Mouse (Mus musculus): ENCODE results near the gene Hoxc5.

Hoxc5 gene

DNA sequence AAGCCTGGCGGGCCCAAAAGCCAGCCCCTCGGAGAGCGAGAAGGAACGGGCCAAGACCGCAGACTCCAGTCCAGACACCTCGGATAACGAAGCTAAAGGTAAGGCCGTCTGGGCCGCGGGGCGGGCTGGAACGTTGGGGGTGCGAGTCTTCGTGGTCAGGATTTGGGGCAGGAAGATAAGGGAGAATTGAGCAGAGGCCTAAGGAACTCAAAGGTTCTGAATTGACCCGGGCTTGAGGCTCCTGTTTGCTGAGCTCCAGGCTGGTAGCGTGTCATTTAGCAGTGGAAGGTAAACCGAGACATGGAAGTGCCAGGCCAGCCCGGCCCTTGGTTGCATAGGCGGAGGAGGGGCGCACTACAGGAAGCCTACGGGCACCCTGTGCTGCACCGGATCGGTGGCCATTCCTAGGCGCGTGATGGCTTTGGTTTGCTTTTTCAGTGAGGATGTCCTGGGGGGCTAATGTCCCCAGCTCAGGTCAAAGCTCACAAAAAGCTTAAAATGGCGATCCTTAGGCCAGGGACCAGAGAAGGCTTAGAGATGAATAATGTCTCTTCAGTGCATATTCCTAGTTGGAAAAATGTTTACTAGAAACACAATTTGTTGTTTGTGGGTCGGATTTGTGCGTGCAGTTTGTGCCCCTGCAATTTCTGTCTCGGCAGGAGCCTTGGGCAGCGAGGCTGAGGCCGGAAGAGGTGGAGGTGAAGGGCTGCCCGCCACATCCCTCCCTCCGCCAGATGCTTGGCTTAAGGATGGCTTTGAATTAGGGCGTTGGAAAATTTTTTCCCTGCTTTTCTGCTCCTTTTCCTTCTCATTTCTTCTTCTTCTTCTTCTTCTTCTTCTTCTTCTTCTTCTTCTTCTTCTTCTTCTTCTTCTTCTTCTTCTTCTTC is 511 bp downstream of the Hoxc5 start:
- no peak for DNase-seq (ENCODE audit: low read depth, low spot score)

DNA sequence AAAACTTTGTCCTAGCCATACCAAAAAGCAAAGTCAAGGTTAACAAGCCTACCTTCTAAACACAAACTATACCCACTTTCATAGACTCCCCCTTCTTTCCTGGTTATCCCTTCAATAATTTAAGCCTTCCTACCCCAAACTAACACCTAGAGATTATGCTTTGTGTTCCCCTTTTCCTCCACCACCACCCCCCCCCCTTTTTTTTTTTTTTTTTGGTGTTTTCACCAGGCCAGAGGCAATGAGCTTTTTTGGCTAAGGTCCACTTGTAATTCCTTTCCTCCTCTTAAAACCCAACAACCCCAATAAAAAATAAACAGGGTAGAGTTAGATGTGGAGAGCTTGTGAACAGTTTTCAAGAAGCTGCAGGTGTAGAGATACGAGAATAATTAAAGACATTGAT is 2.1 kb downstream of the Hoxc5 start:
- DNase-seq (ENCODE audit: low read depth, low spot score): no peak

GRCm38 (mm10) chr15:102970740-102971139 is 3.5 kb downstream of the Hoxc5 start:
- DNase-seq (ENCODE audit: low read depth, low spot score): no peak

DNA sequence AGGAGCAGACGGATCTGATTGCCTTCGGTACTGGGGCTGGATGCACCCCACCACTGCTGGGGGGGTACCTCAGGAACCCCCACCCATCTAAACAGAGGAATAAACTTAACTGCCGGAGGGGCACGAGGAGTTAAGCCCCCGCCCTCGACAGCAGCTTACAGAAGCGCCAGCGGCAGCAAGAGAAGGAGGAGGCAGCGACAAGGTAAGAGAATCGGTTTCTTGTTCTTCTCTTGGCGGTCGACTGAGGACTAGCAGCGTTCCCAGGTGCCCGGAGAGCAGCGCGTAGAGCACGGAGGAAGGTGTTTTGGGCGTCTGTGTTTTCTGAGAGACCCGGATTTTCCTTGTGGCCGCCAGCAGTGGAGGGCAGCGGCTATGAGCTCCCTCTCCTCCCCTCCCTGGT is 5.0 kb downstream of the Hoxc5 start:
- no peak for DNase-seq (ENCODE audit: low read depth, low spot score)

- no peak for DNase-seq (ENCODE audit: low read depth, low spot score)
These were observed 5.5 kb downstream of the Hoxc5 start for GRCm38 (mm10) chr15:102972753-102973152.

- DNase-seq (ENCODE audit: low read depth, low spot score): no peak
These were observed 7.8 kb downstream of the Hoxc5 start for GRCm38 (mm10) chr15:102975034-102975433.

DNA sequence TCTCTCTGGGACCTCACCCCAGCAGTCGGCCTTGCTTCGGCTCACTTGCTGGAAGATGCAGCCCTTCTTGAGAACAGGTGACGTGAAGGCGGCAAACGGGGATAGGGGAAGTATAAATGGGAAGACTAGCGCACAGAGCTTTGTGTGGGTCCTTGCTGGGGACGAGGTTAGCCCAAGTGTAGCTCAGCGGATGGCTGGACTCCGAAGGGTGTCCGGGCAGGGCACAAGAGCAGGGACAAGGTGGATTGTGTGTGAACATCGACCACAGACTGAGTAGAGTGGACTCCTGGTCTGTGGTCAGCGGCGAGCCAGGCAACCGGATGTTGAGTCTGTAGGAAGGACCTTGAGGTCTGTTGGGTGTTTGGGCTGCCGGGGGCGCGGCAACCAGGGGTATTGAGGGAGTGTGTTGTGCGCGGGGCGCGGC is 8.5 kb downstream of the Hoxc5 start:
- no peak for DNase-seq (ENCODE audit: low read depth, low spot score)

DNA sequence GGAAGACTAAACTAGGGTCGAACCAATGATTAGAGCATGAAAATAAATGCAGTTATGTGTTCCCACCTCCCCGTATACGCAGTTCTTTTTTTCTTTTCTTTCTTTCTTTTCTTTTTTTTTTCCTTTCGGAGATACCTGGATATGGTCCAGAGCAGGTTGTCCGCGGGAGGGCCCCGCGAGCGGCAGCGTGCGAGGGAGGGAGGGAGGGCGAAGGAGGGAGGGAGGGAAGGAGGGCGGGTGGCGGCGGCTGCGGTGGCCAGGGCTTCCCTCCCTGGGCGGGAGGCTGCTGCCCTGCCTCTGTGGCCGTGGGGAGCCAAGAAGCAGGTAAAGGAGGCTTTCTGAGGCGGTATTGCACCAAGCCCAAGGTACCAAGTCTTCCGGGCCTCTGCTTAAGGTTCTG is 8.9 kb downstream of the Hoxc5 start, which contains the start of gene Hoxc9:
Hoxc9 (plus strand) TSS at position 269 of the 400 bp plus-strand sequence.
- DNase-seq (ENCODE audit: low read depth, low spot score): no peak

- no peak for DNase-seq (ENCODE audit: low read depth, low spot score)
These were observed 9.6 kb downstream of the Hoxc5 start for GRCm38 (mm10) chr15:102976631-102977422.

GRCm38 (mm10) chr15:102977423-102977974 is 10.3 kb downstream of the Hoxc5 start:
- no peak for DNase-seq (ENCODE audit: low read depth, low spot score)

DNA sequence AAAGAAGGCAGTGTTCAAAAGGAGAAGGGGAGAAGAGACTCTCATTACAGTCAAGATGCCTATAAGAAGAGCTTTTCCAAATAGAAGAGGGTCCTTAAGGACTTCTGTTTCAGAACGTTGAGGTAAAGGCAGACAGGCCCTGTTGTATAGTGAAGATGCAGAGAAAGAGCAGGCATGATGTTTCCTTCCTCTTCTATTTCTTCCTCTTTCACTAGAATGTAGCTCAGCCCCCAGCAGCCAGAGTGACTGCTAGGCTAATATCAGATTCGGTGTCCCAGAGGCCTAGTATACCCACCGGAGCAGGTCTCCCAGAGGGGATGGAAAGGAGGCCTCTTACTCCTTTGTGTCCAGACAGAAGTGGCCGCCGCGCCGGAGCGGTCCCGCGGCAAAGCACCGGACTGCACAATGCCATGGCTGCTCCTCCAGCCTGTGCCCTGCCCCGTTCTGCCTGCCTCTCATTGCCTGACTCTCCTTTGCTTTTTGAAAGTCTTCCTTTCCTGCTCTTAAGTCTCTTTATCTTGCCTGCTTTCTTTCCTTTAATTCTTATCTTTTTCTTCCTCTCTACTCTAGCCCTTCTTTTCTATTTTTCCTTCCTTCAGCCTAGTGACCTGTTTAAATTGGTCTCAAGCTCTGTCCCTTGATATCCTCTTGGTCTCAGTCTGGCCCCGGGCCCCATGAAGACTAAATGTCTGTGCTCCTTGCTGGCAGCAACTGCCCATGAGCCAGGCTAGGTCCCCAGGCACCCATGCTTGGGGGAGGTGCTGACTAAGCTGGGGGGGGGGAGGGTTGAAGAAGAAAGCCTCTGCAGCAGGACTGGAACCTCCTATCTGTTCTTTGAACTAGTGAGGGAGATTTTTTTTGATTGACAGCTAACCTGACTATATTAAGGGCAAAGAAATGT is 11.6 kb downstream of the Hoxc5 start:
- no peak for DNase-seq (ENCODE audit: low read depth, low spot score)

DNA sequence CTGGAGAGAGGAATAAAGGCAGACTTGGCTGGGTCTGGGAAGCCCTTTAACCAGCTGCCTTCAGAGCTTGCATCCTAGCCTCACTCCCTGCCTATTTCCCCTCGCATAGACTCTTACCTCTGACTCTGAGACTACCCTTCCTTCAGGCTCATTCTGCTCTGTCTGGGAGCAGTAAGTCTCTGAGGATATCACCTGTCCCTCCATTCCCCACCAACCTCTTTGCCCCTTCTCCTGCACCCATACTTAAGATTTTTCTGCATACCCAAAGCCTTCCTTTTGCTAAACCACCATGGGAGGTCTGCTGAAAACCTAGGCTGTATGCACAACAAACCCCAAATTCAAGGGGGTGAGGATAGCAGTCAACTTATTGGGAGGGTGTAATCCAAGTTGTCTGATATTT is 12.7 kb downstream of the Hoxc5 start:
- no peak for DNase-seq (ENCODE audit: low read depth, low spot score)

DNA sequence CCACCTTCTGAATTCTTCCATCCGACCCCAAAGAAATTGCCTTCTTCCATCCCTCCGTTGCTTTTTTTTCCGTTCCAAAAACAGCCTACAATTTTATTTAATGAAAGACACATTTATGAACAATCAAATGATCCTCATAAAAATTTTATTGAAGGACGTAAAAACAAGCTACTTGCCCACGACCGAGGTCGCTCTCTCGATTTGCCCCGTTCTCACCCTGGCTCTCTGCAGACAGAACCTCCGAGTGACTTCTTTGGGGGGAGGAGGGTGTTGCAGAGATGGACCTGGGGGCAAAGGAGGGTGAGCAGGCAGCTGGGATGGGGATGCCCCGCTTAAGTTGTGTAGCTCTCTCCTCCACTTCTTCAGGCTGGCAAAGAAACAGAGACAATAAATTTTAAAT is 13.1 kb downstream of the Hoxc5 start:
- DNase-seq (ENCODE audit: low read depth, low spot score): no peak

DNA sequence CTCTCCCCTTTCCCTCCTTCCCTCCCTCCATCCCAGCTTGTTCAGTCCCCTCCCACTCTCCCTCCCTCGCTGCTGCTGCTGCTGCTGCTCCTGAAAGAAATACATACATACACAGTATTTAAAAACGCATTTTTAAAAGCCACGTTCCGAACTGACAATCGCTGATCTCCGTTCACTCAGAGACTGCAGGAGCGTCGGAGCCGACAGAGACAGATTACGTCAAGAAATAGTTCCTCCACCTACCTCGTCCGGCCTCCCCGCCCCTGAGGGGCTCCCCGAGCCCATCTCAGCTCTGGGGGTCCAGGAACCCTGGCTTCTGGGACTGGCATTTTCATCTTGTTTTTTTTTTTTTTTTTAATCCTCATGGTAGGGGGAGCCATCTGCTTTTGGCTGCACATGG is 13.7 kb downstream of the Hoxc5 start:
- DNase-seq (ENCODE audit: low read depth, low spot score): no peak

GRCm38 (mm10) chr15:102981379-102982288 is 14.4 kb downstream of the Hoxc5 start:
- peak; percentile 89 for DNase-seq (ENCODE audit: low read depth, low spot score)

DNA sequence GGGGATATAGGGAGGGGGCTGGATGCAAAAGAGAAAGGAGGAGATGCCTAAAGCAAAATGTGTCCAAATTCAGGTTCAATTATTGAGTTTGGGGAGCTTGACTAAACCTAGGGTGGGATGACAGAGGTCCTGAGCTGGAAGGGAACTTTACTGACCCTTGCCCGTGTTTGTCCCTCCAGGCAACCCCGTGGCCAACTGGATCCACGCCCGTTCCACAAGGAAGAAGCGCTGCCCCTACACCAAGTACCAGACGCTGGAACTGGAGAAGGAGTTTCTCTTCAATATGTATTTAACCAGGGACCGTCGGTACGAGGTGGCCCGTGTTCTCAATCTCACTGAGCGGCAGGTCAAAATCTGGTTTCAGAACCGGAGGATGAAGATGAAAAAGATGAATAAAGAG is 16.5 kb downstream of the Hoxc5 start:
- no peak for DNase-seq (ENCODE audit: low read depth, low spot score)

DNA sequence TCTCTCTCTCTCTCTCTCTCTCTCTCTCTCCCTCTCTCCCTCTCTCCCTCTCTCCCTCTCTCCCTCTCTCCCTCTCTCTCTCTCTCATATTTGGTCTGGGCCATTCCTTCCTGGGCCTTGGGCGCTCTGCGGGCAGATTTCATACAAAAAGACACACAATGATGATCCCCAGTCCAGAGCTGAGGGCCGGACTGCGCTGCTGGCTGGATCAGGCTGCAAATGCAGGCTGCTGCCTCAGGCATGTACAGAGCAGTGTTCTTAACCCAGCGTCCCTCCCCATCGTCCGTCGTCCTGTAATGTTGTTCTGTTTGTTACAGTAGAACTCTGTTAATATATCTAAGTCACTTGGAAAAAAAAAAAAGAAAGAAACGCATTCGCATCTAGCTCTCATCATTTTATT is 17.3 kb downstream of the Hoxc5 start:
- DNase-seq (ENCODE audit: low read depth, low spot score): no peak

GRCm38 (mm10) chr15:102984925-102985324 is 17.7 kb downstream of the Hoxc5 start:
- no peak for DNase-seq (ENCODE audit: low read depth, low spot score)

GRCm38 (mm10) chr15:102987124-102987833 is 20.0 kb downstream of the Hoxc5 start:
- peak; percentile 96 for DNase-seq (ENCODE audit: low read depth, low spot score)

DNA sequence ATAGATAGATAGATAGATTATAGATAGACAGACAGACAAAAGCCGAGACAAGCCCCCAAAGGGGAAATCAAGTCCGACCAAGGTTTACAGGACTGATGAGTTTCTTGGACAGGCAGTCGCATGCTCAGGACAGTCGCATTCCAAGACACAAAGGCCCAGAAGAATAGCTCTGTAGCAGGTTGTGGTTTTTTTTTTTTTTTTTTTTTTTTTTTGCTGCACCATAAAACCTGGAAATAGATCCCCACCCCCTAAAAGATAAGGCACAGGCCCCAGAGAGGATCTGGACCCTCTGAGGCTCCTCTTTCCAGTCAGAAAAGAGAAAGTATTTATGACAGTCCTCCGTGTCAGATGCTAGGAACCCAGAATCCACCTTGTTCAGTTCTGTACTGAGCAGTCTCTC is 20.8 kb downstream of the Hoxc5 start:
- no peak for DNase-seq (ENCODE audit: low read depth, low spot score)

Measured in mesoderm, embryonic 11.5 days (tissue).